Mouse (Mus musculus) midbrain, embryonic 12.5 days (tissue): ENCODE measurements at regions not wholly inside any gene's neighbourhood (a gene's known extent, or its start where the extent isn't known, plus 50 kb on each side); places are given as distances from the start of the nearest gene placed in this dataset.

Source experiments
- ATAC-seq: fragments of 200-750 bp; cut with Nextera tagmentation; 2 replicates; pipeline ENCODE4 v1.8.0; 2017; ENCODE audit warnings: low read depth, moderate TSS enrichment, moderate library complexity; ENCODE audit not compliant: low FRiP score
- H3K27ac ChIP-seq: fragments of 300-500 bp; sonication (generic); replicated peaks from 2 replicates; pipeline ENCODE4 v1.5.1; 2016; ENCODE audit warnings: mild to moderate bottlenecking
- H3K27me3 ChIP-seq: fragments of 300-500 bp; sonication (generic); 2 replicates; pipeline ENCODE4 v1.6.1; 2016; ENCODE audit warnings: mild to moderate bottlenecking
- H3K36me3 ChIP-seq: fragments of 300-500 bp; sonication (generic); 2 replicates; pipeline ENCODE4 v1.6.1; 2016
- H3K4me1 ChIP-seq: fragments of 300-500 bp; sonication (generic); 2 replicates; pipeline ENCODE4 v1.6.1; 2016
- H3K4me2 ChIP-seq: fragments of 300-500 bp; sonication (generic); replicated peaks from 2 replicates; pipeline ENCODE4 v1.6.1; 2016; ENCODE audit warnings: mild to moderate bottlenecking, moderate library complexity
- H3K4me3 ChIP-seq: fragments of 300-500 bp; sonication (generic); 2 replicates; pipeline ENCODE4 v1.5.1; 2016; ENCODE audit warnings: mild to moderate bottlenecking
- H3K9ac ChIP-seq: fragments of 300-500 bp; sonication (generic); replicated peaks from 2 replicates; pipeline ENCODE4 v1.6.1; 2016; ENCODE audit warnings: mild to moderate bottlenecking, moderate library complexity
- H3K9me3 ChIP-seq: fragments of 300-500 bp; sonication (generic); 2 replicates; pipeline ENCODE4 v1.6.1; 2016; ENCODE audit warnings: mild to moderate bottlenecking
- WGBS: fragments of 180-500 bp; shearing (Covaris S2); methylation state at CpG from one replicate; pipeline ENCODE4 v1.1.7; 2016; 5-methylcytosine and 5-hydroxymethylcytosine counted together

DNA sequence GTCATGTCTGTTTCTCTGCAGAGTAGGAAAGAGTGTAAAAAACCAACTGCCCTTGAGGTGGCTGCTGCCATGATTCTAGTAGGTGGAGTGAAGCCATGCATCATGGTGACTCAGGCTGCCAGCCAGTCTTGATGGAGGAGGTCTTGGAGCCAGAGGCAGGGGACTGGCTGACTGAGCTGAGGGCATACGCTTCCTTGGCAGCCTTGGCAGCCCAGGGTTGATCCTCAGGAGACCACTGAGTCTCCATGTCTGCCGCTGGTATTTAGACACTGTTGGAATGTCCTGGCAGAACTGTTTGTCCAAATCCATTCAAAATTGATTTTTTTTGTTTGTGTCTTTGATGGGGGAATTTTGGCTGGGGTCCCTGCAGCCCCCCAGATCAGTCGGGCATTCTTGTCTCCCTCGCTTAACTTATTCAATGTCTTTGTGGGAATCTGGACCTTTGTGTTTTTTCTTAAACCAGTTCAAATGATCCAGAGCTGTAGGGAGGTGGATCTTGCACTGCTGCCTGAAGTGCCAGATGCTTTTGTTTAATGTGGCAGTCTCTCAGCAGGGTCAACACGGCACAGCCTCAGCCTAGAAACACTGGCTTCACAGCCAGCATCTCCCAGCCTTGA, 139.0 kb downstream of the 1500009L16Rik start:
- 49% methylated on average over 5 of the region's 5 CpGs for WGBS
- ATAC-seq = no peak
- H3K27me3 ChIP-seq = no peaks in the 10 kb centered on the region

DNA sequence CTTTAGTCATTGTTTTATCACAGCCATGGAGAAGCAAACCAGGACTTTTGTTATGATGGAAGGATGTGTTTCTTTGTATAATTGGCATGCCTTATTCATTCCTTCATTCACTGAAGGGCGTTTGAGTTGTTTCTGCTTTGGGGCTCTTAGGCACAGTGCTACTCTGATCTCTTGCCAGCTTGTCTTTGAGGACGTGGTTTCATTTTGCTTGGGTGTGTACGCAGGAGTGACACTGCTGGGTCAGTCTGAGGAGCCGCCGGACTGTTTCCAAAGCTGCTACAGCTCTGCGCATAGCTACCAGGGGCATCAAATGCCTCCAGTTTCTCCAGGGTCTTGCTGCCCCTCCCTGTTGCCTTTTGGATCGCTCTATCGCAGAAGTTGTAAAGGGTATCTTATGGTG, 141.9 kb downstream of the 1500009L16Rik start:
- no peaks in the 10 kb centered on the region for H3K9me3 ChIP-seq
- no peak for ATAC-seq
- no peak overlapping the region for H3K4me3 ChIP-seq
- no peaks in the 10 kb centered on the region for H3K36me3 ChIP-seq
- WGBS = 86% methylated on average over 8 of the region's 8 CpGs
- peaks cover 5% of the 10 kb centered on the region; the same call in 1 of the 2 replicates for H3K4me1 ChIP-seq
- no peak overlapping the region for H3K4me2 ChIP-seq
- H3K27ac ChIP-seq = no peak overlapping the region
- no peaks in the 10 kb centered on the region for H3K27me3 ChIP-seq
- no peak overlapping the region for H3K9ac ChIP-seq

More for the DNA sequence above, 139.0 kb downstream of the 1500009L16Rik start:
- H3K4me2 ChIP-seq = no peak overlapping the region
- H3K27ac ChIP-seq = no peak overlapping the region
- no peak overlapping the region for H3K4me3 ChIP-seq
- no peak overlapping the region for H3K9ac ChIP-seq
- no peaks in the 10 kb centered on the region for H3K36me3 ChIP-seq
- peaks cover 11% of the 10 kb centered on the region; the same call in 1 of the 2 replicates for H3K4me1 ChIP-seq
- H3K9me3 ChIP-seq = no peaks in the 10 kb centered on the region

DNA sequence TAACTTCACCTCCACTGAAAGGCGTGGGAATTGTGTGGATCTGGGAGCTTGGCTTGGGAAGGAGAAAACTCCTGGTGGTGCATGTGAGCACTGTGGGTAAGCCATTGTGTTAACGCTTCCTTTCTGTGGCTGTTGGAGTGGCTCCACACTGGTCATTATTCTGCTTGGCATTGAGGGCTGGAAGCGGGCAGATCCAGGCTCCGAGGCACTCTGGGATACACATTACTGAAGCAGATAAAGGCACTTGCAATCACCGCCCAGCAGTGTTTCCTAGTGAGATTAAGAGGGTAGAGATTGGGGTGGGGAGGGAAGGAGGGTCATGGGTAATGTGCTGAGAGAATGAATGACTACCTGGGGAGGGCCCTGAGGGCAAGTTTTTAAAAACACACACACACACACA, 143.3 kb downstream of the 1500009L16Rik start:
- Histone ChIP-seq H3K4me3 (no peak overlapping the region), H3K4me1 (peaks cover 5% of the 10 kb centered on the region; the same call in 1 of the 2 replicates), H3K9ac (no peak overlapping the region), H3K27me3 (no peaks in the 10 kb centered on the region), H3K36me3 (no peaks in the 10 kb centered on the region), H3K27ac (no peak overlapping the region), H3K4me2 (no peak overlapping the region), H3K9me3 (no peaks in the 10 kb centered on the region)
- WGBS = 51% methylated on average over 5 of the region's 5 CpGs
- no peak for ATAC-seq

- WGBS = 61% methylated on average over 4 of the region's 4 CpGs
- Histone ChIP-seq H3K4me1 (no peaks in the 10 kb centered on the region), H3K36me3 (no peaks in the 10 kb centered on the region), H3K4me3 (no peak overlapping the region), H3K9me3 (no peaks in the 10 kb centered on the region), H3K27ac (no peak overlapping the region), H3K27me3 (no peaks in the 10 kb centered on the region), H3K4me2 (no peak overlapping the region), H3K9ac (no peak overlapping the region)
- ATAC-seq = no peak
Measured at GRCm38 (mm10) chr10:83871736-83872400, 149.2 kb downstream of the 1500009L16Rik start.

- no peaks in the 10 kb centered on the region for H3K36me3 ChIP-seq
- H3K4me1 ChIP-seq = no peaks in the 10 kb centered on the region
- H3K4me2 ChIP-seq = no peak overlapping the region
- no peaks in the 10 kb centered on the region for H3K9me3 ChIP-seq
- no peaks in the 10 kb centered on the region for H3K27me3 ChIP-seq
- H3K9ac ChIP-seq = no peak overlapping the region
- 85% methylated on average over 2 of the region's 2 CpGs for WGBS
- H3K4me3 ChIP-seq = no peak overlapping the region
- no peak overlapping the region for H3K27ac ChIP-seq
- no peak for ATAC-seq
Measured at GRCm38 (mm10) chr10:83878745-83879144, 156.1 kb downstream of the 1500009L16Rik start.

GRCm38 (mm10) chr10:83882119-83882890, 159.6 kb downstream of the 1500009L16Rik start:
- 73% methylated on average over 17 of the region's 17 CpGs for WGBS
- H3K9me3 ChIP-seq = no peaks in the 10 kb centered on the region
- no peak overlapping the region for H3K4me2 ChIP-seq
- H3K4me3 ChIP-seq = no peak overlapping the region
- no peaks in the 10 kb centered on the region for H3K27me3 ChIP-seq
- ATAC-seq = no peak
- H3K27ac ChIP-seq = no peak overlapping the region
- no peak overlapping the region for H3K9ac ChIP-seq
- H3K36me3 ChIP-seq = no peaks in the 10 kb centered on the region
- H3K4me1 ChIP-seq = no peaks in the 10 kb centered on the region

DNA sequence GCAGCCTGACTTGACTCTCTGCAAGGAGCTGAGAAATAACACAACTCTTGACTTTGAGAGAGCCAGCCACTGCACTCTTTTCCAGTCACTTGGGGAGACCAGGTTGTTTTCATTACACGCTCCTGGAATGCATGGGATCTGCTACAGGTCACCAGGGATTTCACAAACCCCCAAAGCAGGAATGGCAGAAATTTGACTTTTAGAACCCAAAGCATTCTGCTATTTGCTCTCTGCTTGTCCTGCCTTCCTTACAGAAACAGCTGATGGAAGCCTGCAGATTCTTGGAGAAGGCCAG, 160.2 kb downstream of the 1500009L16Rik start:
- Histone ChIP-seq H3K4me2 (no peak overlapping the region), H3K36me3 (no peaks in the 10 kb centered on the region), H3K4me3 (no peak overlapping the region), H3K9me3 (no peaks in the 10 kb centered on the region), H3K4me1 (no peaks in the 10 kb centered on the region), H3K27me3 (no peaks in the 10 kb centered on the region), H3K27ac (no peak overlapping the region), H3K9ac (no peak overlapping the region)
- WGBS = 81% methylated on average over 1 of the region's 1 CpGs
- no peak for ATAC-seq

GRCm38 (mm10) chr10:83884553-83884952, 161.9 kb downstream of the 1500009L16Rik start:
- no peak overlapping the region for H3K4me2 ChIP-seq
- H3K27me3 ChIP-seq = no peaks in the 10 kb centered on the region
- ATAC-seq = no peak
- H3K27ac ChIP-seq = no peak overlapping the region
- no peak overlapping the region for H3K9ac ChIP-seq
- no peaks in the 10 kb centered on the region for H3K9me3 ChIP-seq
- WGBS = 93% methylated on average over 2 of the region's 2 CpGs
- no peak overlapping the region for H3K4me3 ChIP-seq
- H3K4me1 ChIP-seq = no peaks in the 10 kb centered on the region
- no peaks in the 10 kb centered on the region for H3K36me3 ChIP-seq

DNA sequence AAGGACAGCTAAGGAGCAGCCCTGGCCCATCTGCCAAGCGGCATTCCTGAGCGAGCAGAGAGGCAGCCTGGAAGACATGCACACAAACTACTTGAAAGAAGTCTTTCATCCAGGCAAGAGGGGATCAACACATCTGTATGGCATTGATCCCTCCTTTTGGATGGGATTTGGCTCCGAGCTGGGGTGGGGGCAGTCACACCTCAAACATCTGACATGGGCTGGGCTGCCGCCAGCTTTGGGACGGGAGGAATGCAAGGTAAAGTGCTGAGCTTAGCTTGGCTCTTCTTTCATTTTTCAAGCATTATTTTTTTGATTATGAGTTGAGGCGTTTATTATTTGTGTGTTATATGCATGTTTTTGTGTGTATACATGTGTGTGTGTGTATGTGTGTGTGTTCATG, 165.9 kb downstream of the 1500009L16Rik start:
- 77% methylated on average over 6 of the region's 6 CpGs for whole genome bisulfite sequencing
- no peak for ATAC-seq
- H3K9me3 ChIP-seq = no peaks in the 10 kb centered on the region

GRCm38 (mm10) chr10:83895741-83896150, 173.1 kb downstream of the 1500009L16Rik start:
- Histone ChIP-seq H3K4me1 (no peaks in the 10 kb centered on the region), H3K27me3 (no peaks in the 10 kb centered on the region), H3K36me3 (no peaks in the 10 kb centered on the region), H3K4me2 (no peak overlapping the region), H3K27ac (no peak overlapping the region), H3K9ac (no peak overlapping the region), H3K9me3 (no peaks in the 10 kb centered on the region), H3K4me3 (no peak overlapping the region)
- 86% methylated on average over 3 of the region's 3 CpGs for WGBS
- ATAC-seq = no peak

More for the DNA sequence above, 165.9 kb downstream of the 1500009L16Rik start:
- no peaks in the 10 kb centered on the region for H3K4me1 ChIP-seq
- no peak overlapping the region for H3K27ac ChIP-seq
- no peaks in the 10 kb centered on the region for H3K27me3 ChIP-seq
- no peaks in the 10 kb centered on the region for H3K36me3 ChIP-seq
- H3K9ac ChIP-seq = no peak overlapping the region
- H3K4me2 ChIP-seq = no peak overlapping the region
- no peak overlapping the region for H3K4me3 ChIP-seq

GRCm38 (mm10) chr10:83896160-83896559, 173.5 kb downstream of the 1500009L16Rik start:
- Histone ChIP-seq H3K9me3 (no peaks in the 10 kb centered on the region), H3K4me3 (no peak overlapping the region), H3K4me2 (no peak overlapping the region), H3K4me1 (no peaks in the 10 kb centered on the region), H3K27me3 (no peaks in the 10 kb centered on the region), H3K36me3 (no peaks in the 10 kb centered on the region), H3K9ac (no peak overlapping the region), H3K27ac (no peak overlapping the region)
- 84% methylated on average over 5 of the region's 5 CpGs for WGBS
- no peak for ATAC-seq

DNA sequence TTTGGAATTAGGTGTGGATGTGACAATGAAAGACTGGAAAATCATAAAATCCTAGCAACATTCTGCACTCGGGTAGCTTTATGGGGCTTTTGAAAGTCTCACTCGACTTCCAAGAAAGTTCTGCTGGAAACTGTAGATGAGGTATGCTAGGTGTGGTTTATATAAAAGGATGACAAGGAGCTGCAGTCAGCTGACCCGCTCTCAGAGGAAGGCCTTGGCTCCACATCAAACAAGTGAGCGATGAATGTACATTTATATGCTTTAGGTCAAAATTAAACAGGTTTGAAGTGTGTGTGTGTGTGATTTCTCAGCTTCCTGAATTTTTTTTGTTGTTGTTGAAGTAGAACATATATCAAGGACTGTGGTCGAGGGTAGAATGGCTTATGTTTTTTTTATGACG, 174.9 kb downstream of the 1500009L16Rik start:
- Histone ChIP-seq H3K4me2 (no peak overlapping the region), H3K4me1 (no peaks in the 10 kb centered on the region), H3K9ac (no peak overlapping the region), H3K36me3 (no peaks in the 10 kb centered on the region), H3K4me3 (no peak overlapping the region), H3K9me3 (no peaks in the 10 kb centered on the region), H3K27me3 (no peaks in the 10 kb centered on the region), H3K27ac (no peak overlapping the region)
- no peak for ATAC-seq
- 87% methylated on average over 6 of the region's 6 CpGs for WGBS
